Mouse (Mus musculus): Measurements from ENCODE around the gene 1600014C10Rik. TPM values are rescaled to one million over a fixed set of nuclear protein-coding genes. Genes with fewer than 3 reads are reported as not detected.
A peak's percentile ranks its signal among the peaks of the same experiment; 100 is the strongest.

Gene 1600014C10Rik
- polyA plus RNA-seq, 1 experiment from 2014 or later, result 15.1 TPM

GRCm38 (mm10) chr7:38215697-38216096, 32.7 kb downstream of the 1600014C10Rik start:
- 87% methylated on average over 6 of the region's 6 CpGs for WGBS

GRCm38 (mm10) chr7:38217417-38218171, 34.6 kb downstream of the 1600014C10Rik start:
- no peak overlapping the region for H3K27ac ChIP-seq (ENCODE audit: low read depth)
- WGBS, result 54% methylated on average over 5 of the region's 5 CpGs
- peak; percentile 52 for ATAC-seq (ENCODE audit: insufficient read depth)
- no peaks in the 10 kb centered on the region for H3K4me1 ChIP-seq (ENCODE audit: insufficient read depth)
- H3K9ac ChIP-seq, result no peak overlapping the region
- H3K27me3 ChIP-seq (ENCODE audit: insufficient read depth, low read length), result no peaks in the 10 kb centered on the region
- no peak overlapping the region for H3K4me3 ChIP-seq (ENCODE audit: low read depth, low read length)
- H3K9me3 ChIP-seq (ENCODE audit: low read depth, low read length), result no peaks in the 10 kb centered on the region
- TF ChIP-seq CTCF (IDR thresholded peaks at IDR 0.05; ENCODE audit: low read depth), result no peak
- peaks cover 19% of the 10 kb centered on the region; the same call in 1 of the 2 replicates for H3K36me3 ChIP-seq (ENCODE audit: insufficient read depth)
- peak; percentile 51 for DNase-seq
- H3K4me2 ChIP-seq, result no peak overlapping the region

More at GRCm38 (mm10) chr7:38215697-38216096, 32.7 kb downstream of the 1600014C10Rik start:
- no peak overlapping the region for H3K4me3 ChIP-seq (ENCODE audit: low read depth, low read length)
- TF ChIP-seq CTCF (IDR thresholded peaks at IDR 0.05; ENCODE audit: low read depth), result no peak
- H3K9me3 ChIP-seq (ENCODE audit: low read depth, low read length), result no peaks in the 10 kb centered on the region
- no peak overlapping the region for H3K9ac ChIP-seq
- peaks cover 9% of the 10 kb centered on the region; the same call in 1 of the 2 replicates for H3K36me3 ChIP-seq (ENCODE audit: insufficient read depth)
- ATAC-seq (ENCODE audit: insufficient read depth), result no peak
- no peak for DNase-seq
- no peaks in the 10 kb centered on the region for H3K27me3 ChIP-seq (ENCODE audit: insufficient read depth, low read length)
- H3K4me1 ChIP-seq (ENCODE audit: insufficient read depth), result no peaks in the 10 kb centered on the region
- H3K4me2 ChIP-seq, result no peak overlapping the region
- no peak overlapping the region for H3K27ac ChIP-seq (ENCODE audit: low read depth)

GRCm38 (mm10) chr7:38218631-38219367, 35.8 kb downstream of the 1600014C10Rik start:
- Histone ChIP-seq H3K9me3 (ENCODE audit: low read depth, low read length) (no peaks in the 10 kb centered on the region), H3K27ac (ENCODE audit: low read depth) (no peak overlapping the region), H3K4me3 (ENCODE audit: low read depth, low read length) (no peak overlapping the region), H3K9ac (no peak overlapping the region), H3K27me3 (ENCODE audit: insufficient read depth, low read length) (no peaks in the 10 kb centered on the region), H3K4me2 (no peak overlapping the region), H3K4me1 (ENCODE audit: insufficient read depth) (no peaks in the 10 kb centered on the region), H3K36me3 (ENCODE audit: insufficient read depth) (peaks cover 19% of the 10 kb centered on the region; the same call in 1 of the 2 replicates)
- 78% methylated on average over 8 of the region's 8 CpGs for WGBS
- ATAC-seq (ENCODE audit: insufficient read depth) (no peak), DNase-seq (no peak)
- TF ChIP-seq CTCF (IDR thresholded peaks at IDR 0.05; ENCODE audit: low read depth), result no peak

- TF ChIP-seq CTCF (IDR thresholded peaks at IDR 0.05; ENCODE audit: low read depth), result no peak
- Histone ChIP-seq H3K27ac (ENCODE audit: low read depth) (no peak overlapping the region), H3K4me2 (no peak overlapping the region), H3K9ac (no peak overlapping the region), H3K9me3 (ENCODE audit: low read depth, low read length) (no peaks in the 10 kb centered on the region), H3K36me3 (ENCODE audit: insufficient read depth) (peaks cover 19% of the 10 kb centered on the region; the same call in 1 of the 2 replicates), H3K4me1 (ENCODE audit: insufficient read depth) (no peaks in the 10 kb centered on the region), H3K4me3 (ENCODE audit: low read depth, low read length) (no peak overlapping the region), H3K27me3 (ENCODE audit: insufficient read depth, low read length) (no peaks in the 10 kb centered on the region)
- DNase-seq (no peak), ATAC-seq (ENCODE audit: insufficient read depth) (no peak)
- 81% methylated on average over 4 of the region's 4 CpGs for WGBS
These were observed 36.5 kb downstream of the 1600014C10Rik start for GRCm38 (mm10) chr7:38219526-38219925.

GRCm38 (mm10) chr7:38220866-38221265, 37.8 kb downstream of the 1600014C10Rik start:
- no peaks in the 10 kb centered on the region for H3K9me3 ChIP-seq (ENCODE audit: low read depth, low read length)
- no peak overlapping the region for H3K4me3 ChIP-seq (ENCODE audit: low read depth, low read length)
- no peaks in the 10 kb centered on the region for H3K27me3 ChIP-seq (ENCODE audit: insufficient read depth, low read length)
- no peak overlapping the region for H3K27ac ChIP-seq (ENCODE audit: low read depth)
- no peak overlapping the region for H3K4me2 ChIP-seq
- no peak for ATAC-seq (ENCODE audit: insufficient read depth)
- H3K36me3 ChIP-seq (ENCODE audit: insufficient read depth), result peaks cover 19% of the 10 kb centered on the region; the same call in 1 of the 2 replicates
- H3K9ac ChIP-seq, result no peak overlapping the region
- no peaks in the 10 kb centered on the region for H3K4me1 ChIP-seq (ENCODE audit: insufficient read depth)
- DNase-seq, result no peak
- TF ChIP-seq CTCF (IDR thresholded peaks at IDR 0.05; ENCODE audit: low read depth), result no peak
- 94% methylated on average over 7 of the region's 7 CpGs for WGBS

GRCm38 (mm10) chr7:38224577-38225369, 41.8 kb downstream of the 1600014C10Rik start:
- H3K36me3 ChIP-seq (ENCODE audit: insufficient read depth), result peaks cover 15% of the 10 kb centered on the region; the same call in 1 of the 2 replicates
- DNase-seq (no peak), ATAC-seq (ENCODE audit: insufficient read depth) (no peak)
- WGBS, result 72% methylated on average over 13 of the region's 13 CpGs
- H3K9ac ChIP-seq, result no peak overlapping the region
- TF ChIP-seq CTCF (IDR thresholded peaks at IDR 0.05; ENCODE audit: low read depth), result no peak
- no peak overlapping the region for H3K27ac ChIP-seq (ENCODE audit: low read depth)
- H3K4me1 ChIP-seq (ENCODE audit: insufficient read depth), result 0 out of 2 replicates have a peak, but pooled peaks cover 2% of the 10 kb centered on the region
- no peak overlapping the region for H3K4me3 ChIP-seq (ENCODE audit: low read depth, low read length)
- H3K4me2 ChIP-seq, result no peak overlapping the region
- H3K27me3 ChIP-seq (ENCODE audit: insufficient read depth, low read length), result 0 out of 2 replicates have a peak, but pooled peaks cover 3% of the 10 kb centered on the region
- H3K9me3 ChIP-seq (ENCODE audit: low read depth, low read length), result no peaks in the 10 kb centered on the region

Measured in lung, embryonic 14.5 days (tissue).